Mouse (Mus musculus) MEL (cell line): ENCODE data around the gene Tas2r116.

Experiments
- EP300 ChIP-seq, 2 experiments: IDR thresholded peaks; 2 replicates each; pipeline ENCODE4 v1.6.1; 2011; ENCODE audit warnings: improper control_type of control experiment in 2 of 2, low read length in 2 of 2, low read depth in 1 of 2, mild to moderate bottlenecking in 1 of 2
- KAT2A ChIP-seq: conservative IDR thresholded peaks from 2 replicates; pipeline ENCODE4 v1.6.1; 2012; ENCODE audit warnings: low read depth, low read length, improper control_type of control experiment, inconsistent platforms

DNA sequence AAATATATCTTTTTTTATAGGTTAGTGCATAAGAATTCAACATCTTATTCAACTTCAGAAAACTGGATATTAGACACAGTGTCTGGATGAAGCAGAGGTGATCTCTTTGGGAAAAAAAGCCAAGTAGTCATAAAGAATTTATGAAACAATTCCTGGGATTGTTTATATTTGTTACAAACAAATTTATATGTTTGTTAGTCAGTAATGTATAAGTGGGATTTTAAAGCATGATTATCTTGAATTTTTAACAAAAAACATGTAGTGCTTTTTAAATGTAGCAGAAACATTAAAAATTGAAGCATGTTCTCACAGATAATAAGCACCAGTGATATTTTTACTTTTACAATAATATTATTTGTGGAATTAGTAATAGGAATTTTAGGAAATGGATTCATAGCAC, 12.5 kb downstream of the Tas2r116 start, which contains the start of gene Tas2r110:
- TF ChIP-seq EP300 (IDR thresholded peaks at IDR 0.05; ENCODE audit: low read depth in 1 of 2, low read length in 2 of 2) (no peak), KAT2A (no peak)
